Mouse (Mus musculus) lung, postnatal 0 days (tissue): ENCODE measurements around the gene Nodal. TPM values are rescaled to one million over a fixed set of nuclear protein-coding genes. Genes with fewer than 3 reads are reported as not detected.
A peak's percentile ranks its signal among the peaks of the same experiment; 100 is the strongest.

Source experiments
- ATAC-seq: fragments of 200-750 bp; cut with Nextera tagmentation; 2 replicates; pipeline ENCODE4 v1.8.0; 2017; ENCODE audit warnings: moderate library complexity
- DNase-seq: peaks from one replicate; pipeline ENCODE4 v3.0.0-alpha.2; 2016; ENCODE audit warnings: low spot score
- H3K27ac ChIP-seq: fragments of 300-500 bp; sonication (generic); 2 replicates; pipeline ENCODE4 v1.5.1; 2014; ENCODE audit warnings: antibody characterized with exemption, mild to moderate bottlenecking, low read length, mixed read lengths
- H3K27me3 ChIP-seq: fragments of 300-500 bp; sonication (generic); replicated peaks from 2 replicates; pipeline ENCODE4 v1.6.1; 2014; ENCODE audit warnings: low read length, mixed read lengths; ENCODE audit not compliant: insufficient read depth
- H3K36me3 ChIP-seq: fragments of 300-500 bp; sonication (generic); 2 replicates; pipeline ENCODE4 v1.6.1; 2014; ENCODE audit warnings: low read length, mixed read lengths; ENCODE audit not compliant: insufficient read depth
- H3K4me1 ChIP-seq: fragments of 300-500 bp; sonication (generic); 2 replicates; pipeline ENCODE4 v1.6.1; 2014; ENCODE audit warnings: antibody characterized with exemption, low read depth, low read length, mixed read lengths; ENCODE audit not compliant: insufficient read depth
- H3K4me2 ChIP-seq: fragments of 300-500 bp; sonication (generic); replicated peaks from 2 replicates; pipeline ENCODE4 v1.6.1; 2014; ENCODE audit warnings: low read depth, mild to moderate bottlenecking, low read length, moderate library complexity, mixed read lengths
- H3K4me3 ChIP-seq: fragments of 300-500 bp; sonication (generic); 2 replicates; pipeline ENCODE4 v1.5.1; 2014; ENCODE audit warnings: low read depth, low read length
- H3K9ac ChIP-seq: fragments of 300-500 bp; sonication (generic); replicated peaks from 2 replicates; pipeline ENCODE4 v1.6.1; 2014; ENCODE audit warnings: low read depth, mild to moderate bottlenecking
- H3K9me3 ChIP-seq: fragments of 300-500 bp; sonication (generic); 2 replicates; pipeline ENCODE4 v1.6.1; 2016; ENCODE audit warnings: low read length, mixed read lengths
- CTCF ChIP-seq: IDR thresholded peaks from 2 replicates; pipeline ENCODE4 v1.5.1; 2016; ENCODE audit warnings: antibody characterized with exemption, mild to moderate bottlenecking
- EP300 ChIP-seq: IDR thresholded peaks from 2 replicates; pipeline ENCODE4 v1.6.1; 2016; ENCODE audit warnings: antibody characterized with exemption, mild to moderate bottlenecking, control low read depth
- WGBS: fragments of 180-500 bp; shearing (Covaris S2); extraction: QIAGEN DNeasy Blood & Tissue Kit; methylation state at CpG from one replicate; pipeline ENCODE4 v1.1.7; 2014; 5-methylcytosine and 5-hydroxymethylcytosine counted together
- polyA plus RNA-seq: library from polyadenylated mRNA; unstranded; fragments of >200 nt; fragmentation: Nextera tagmentation; extraction: Ambion mirVana; gene quantifications from 2 replicates; pipeline ENCODE4 v1.2.1, GENCODE M21; 2015

Nodal gene
- 0.37 TPM in 2 replicates for polyA plus RNA-seq

DNA sequence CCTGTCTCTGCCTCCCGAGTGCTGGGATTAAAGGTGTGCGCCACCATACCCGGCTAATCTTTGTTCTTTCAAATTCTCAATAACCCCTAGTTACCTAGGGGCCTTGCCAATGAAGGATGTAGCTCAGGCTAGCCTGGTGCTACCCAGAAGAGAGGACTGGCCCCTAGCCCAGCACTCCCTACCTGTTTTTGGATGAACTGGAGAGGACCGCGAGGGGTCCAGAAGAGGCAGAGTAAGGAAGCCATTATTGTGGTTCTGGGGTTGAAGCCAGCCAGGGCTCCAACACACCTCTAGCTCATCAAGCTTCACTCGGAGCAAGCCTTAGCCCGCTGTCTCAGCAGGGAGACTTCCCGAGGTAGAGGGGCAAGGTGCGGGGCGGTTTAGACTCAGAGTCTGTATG is at the start of gene Nodal:
Gene Nodal, plus strand, starts transcription at position 301 of the 400 bp plus-strand sequence.
- Histone ChIP-seq H3K9ac (0 out of 2 replicates have a peak within 1 kb of the TSS, but pooled peaks have one; percentile 9), H3K9me3 (no peaks in the 10 kb centered on the region), H3K27ac (no peak within 1 kb of the TSS), H3K36me3 (no peaks in the 10 kb centered on the region), H3K4me2 (peak within 1 kb of the TSS; percentile 61), H3K4me3 (peak within 1 kb of the TSS; percentile 37), H3K4me1 (0 out of 2 replicates have a peak, but pooled peaks cover 6% of the 10 kb centered on the region), H3K27me3 (peaks cover 27% of the 10 kb centered on the region)
- no peak for TF ChIP-seq EP300
- no peak for TF ChIP-seq CTCF
- WGBS: 34% methylated on average over 9 of the region's 10 CpGs
- no peak for DNase-seq
- no peak for ATAC-seq

GRCm38 (mm10) chr10:61369755-61370154 is 48.0 kb upstream of the Nodal start:
- Histone ChIP-seq H3K4me1 (peaks cover 40% of the 10 kb centered on the region), H3K9ac (no peak overlapping the region), H3K27me3 (no peaks in the 10 kb centered on the region), H3K9me3 (no peaks in the 10 kb centered on the region), H3K27ac (peak overlapping the region; percentile 77), H3K4me2 (no peak overlapping the region), H3K36me3 (no peaks in the 10 kb centered on the region), H3K4me3 (no peak overlapping the region)
- WGBS: 57% methylated on average over 5 of the region's 5 CpGs
- ATAC-seq (no peak), DNase-seq (no peak)
- TF ChIP-seq CTCF (no peak), EP300 (no peak)

DNA sequence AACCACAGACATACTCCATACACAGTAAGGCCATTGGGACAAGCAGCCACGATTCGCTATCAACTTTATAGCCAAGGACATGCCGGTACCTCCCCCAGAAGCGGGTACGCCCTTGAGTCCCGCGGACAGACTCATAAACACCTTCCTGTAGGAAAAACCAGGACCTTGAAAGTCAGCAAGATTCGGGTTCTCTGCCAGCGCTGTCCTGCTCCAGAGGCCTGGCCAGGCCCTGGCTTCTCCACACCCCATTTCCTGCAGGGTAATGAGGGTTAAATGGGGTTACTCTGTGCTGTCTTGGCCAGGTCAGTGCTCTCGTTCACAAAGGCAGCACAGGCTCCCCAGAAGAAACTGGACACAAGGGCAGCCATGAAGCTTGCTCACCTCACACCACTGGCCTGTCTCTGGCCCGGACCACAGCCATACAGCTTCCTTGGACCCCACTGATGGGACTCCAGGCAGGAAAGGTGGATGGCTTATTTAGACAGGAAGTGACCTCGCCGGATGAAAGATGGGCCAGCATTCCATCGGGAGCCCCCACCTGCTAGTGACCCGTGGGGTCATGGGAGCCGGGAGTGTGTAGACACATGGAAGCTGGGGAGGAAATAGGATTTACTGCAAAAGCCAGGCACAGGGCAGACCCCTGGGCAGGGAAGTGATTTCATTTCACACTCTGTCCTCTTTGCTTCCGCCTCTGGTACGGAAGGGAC is 47.3 kb upstream of the Nodal start:
- Histone ChIP-seq H3K27me3 (no peaks in the 10 kb centered on the region), H3K27ac (peak overlapping the region; percentile 77), H3K4me3 (no peak overlapping the region), H3K4me2 (no peak overlapping the region), H3K9ac (no peak overlapping the region), H3K9me3 (no peaks in the 10 kb centered on the region), H3K36me3 (no peaks in the 10 kb centered on the region), H3K4me1 (peaks cover 45% of the 10 kb centered on the region)
- TF ChIP-seq CTCF: no peak
- TF ChIP-seq EP300: peak; percentile 35; the same call in 1 of the 2 replicates
- 43% methylated on average over 18 of the region's 18 CpGs for WGBS
- DNase-seq: peak; percentile 48
- ATAC-seq: peak; percentile 57

DNA sequence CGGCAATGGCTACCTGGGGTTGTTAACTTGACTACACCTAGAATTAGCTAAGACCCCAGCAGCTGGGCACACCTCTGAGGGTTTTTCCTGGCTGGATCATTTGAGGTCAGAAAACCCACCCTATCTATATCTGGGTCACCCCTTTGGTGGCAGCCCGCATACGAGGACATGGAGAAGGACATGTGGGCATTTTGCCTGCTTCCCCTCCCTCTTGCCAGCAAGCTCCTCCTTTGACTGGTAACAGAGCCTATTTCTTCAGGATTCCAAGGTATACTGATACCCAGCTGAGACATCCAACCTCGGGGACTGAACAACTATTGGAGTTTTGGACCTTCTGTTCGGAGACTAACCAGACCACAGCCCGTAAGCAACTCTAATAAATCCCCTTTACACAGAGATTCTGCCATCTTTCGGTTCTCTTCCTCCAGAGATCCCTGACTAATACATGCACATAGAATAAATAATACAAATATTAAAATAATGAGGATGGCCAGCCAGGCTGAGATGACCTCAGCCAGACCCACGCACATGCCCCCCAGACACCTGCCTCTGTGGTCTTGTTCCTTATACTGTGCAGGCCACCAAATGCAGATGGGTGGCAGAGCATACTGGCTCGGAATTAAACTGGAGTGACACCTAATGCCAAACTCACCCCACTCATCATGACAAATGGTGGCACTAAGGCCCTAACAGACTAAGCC is 45.7 kb upstream of the Nodal start:
- Histone ChIP-seq H3K4me1 (peaks cover 44% of the 10 kb centered on the region), H3K36me3 (no peaks in the 10 kb centered on the region), H3K27me3 (no peaks in the 10 kb centered on the region), H3K4me2 (no peak overlapping the region), H3K27ac (peak overlapping the region; percentile 77; the same call in 1 of the 2 replicates), H3K9ac (no peak overlapping the region), H3K9me3 (no peaks in the 10 kb centered on the region), H3K4me3 (no peak overlapping the region)
- 75% methylated on average over 9 of the region's 9 CpGs for WGBS
- no peak for DNase-seq
- ATAC-seq: no peak
- TF ChIP-seq EP300: no peak
- no peak for TF ChIP-seq CTCF

DNA sequence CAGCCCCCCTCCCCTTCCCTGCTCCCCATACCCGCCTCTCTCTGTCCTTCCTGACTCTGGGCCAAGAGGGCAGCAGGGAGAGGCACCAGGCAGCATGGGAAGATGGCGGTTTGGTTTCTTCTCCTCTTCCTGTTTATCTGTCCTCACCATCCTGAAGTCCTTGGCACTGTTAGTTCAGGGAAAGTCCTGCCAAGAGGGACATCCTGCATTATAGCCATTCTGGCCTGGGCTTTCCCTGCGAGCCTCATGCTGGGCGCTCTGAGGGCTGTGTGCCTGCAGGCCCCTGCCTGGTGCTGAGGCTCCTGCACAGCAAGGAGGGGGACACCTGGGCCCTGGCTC is 45.2 kb upstream of the Nodal start:
- Histone ChIP-seq H3K27ac (0 out of 2 replicates have a peak overlapping the region, but pooled peaks have one; percentile 33), H3K4me1 (peaks cover 44% of the 10 kb centered on the region)
- TF ChIP-seq EP300 (peak; percentile 78), CTCF (peak; percentile 36)

GRCm38 (mm10) chr10:61374076-61374475 is 43.7 kb upstream of the Nodal start:
- Histone ChIP-seq H3K9ac (no peak overlapping the region), H3K36me3 (no peaks in the 10 kb centered on the region), H3K27me3 (no peaks in the 10 kb centered on the region), H3K27ac (peak overlapping the region; percentile 33; the same call in 1 of the 2 replicates), H3K9me3 (no peaks in the 10 kb centered on the region), H3K4me1 (peaks cover 49% of the 10 kb centered on the region), H3K4me3 (no peak overlapping the region), H3K4me2 (no peak overlapping the region)
- ATAC-seq: peak; percentile 23; the same call in 1 of the 2 replicates
- 30% methylated on average over 4 of the region's 4 CpGs for WGBS
- peak; percentile 68 for DNase-seq
- TF ChIP-seq CTCF: no peak
- no peak for TF ChIP-seq EP300

More for the DNA sequence above, 45.2 kb upstream of the Nodal start:
- ATAC-seq (peak; percentile 58), DNase-seq (peak; percentile 64)
- Histone ChIP-seq H3K9me3 (no peaks in the 10 kb centered on the region), H3K4me3 (no peak overlapping the region), H3K27me3 (no peaks in the 10 kb centered on the region), H3K36me3 (no peaks in the 10 kb centered on the region), H3K9ac (no peak overlapping the region), H3K4me2 (no peak overlapping the region)
- WGBS: 63% methylated on average over 4 of the region's 4 CpGs
